Mouse (Mus musculus) brain, embryonic 14.5 days (tissue): ENCODE measurements at regions not wholly inside any gene's neighbourhood (a gene's known extent, or its start where the extent isn't known, plus 50 kb on each side); places are given as distances from the start of the nearest gene placed in this dataset.

Source experiments
- CTCF ChIP-seq: fragments of 200-500 bp; IDR thresholded peaks from 2 replicates; pipeline ENCODE4 v1.5.1; 2012; ENCODE audit warnings: inconsistent platforms, mild to moderate bottlenecking, moderate library complexity, borderline replicate concordance; ENCODE audit not compliant: insufficient read depth, insufficient read length; ENCODE audit errors: extremely low read depth
- POLR2A ChIP-seq: fragments of 200-500 bp; IDR thresholded peaks from 2 replicates; pipeline ENCODE4 v1.6.1; 2012; ENCODE audit warnings: mild to moderate bottlenecking, inconsistent platforms, borderline replicate concordance; ENCODE audit not compliant: poor library complexity, insufficient read depth, insufficient read length, severe bottlenecking; ENCODE audit errors: extremely low read depth

DNA sequence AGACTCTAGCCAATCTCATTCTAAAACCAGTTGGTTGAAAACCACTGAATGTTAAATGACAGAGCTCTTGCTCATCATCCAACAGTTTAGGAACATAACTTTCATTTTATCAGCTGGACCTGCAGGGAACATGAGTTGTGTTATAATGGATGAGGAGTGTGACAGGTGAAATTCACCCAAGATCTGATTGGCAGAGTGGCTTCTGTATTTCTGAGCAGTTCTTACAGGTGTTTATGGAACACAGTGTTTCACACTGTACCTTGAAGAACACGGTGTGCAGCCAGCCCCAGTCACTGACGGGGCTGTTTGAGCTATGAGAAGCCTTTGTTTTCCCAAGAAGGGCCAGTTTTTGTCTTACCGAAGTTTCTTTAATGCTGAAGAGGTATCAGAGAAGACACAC is 406.4 kb upstream of the Pik3r1 start:
- TF ChIP-seq CTCF (no peak), POLR2A (no peak)
